Mouse (Mus musculus): ENCODE measurements at regions not wholly inside any gene's neighbourhood (a gene's known extent, or its start where the extent isn't known, plus 50 kb on each side); places are given as distances from the start of the nearest gene placed in this dataset.

- Histone ChIP-seq H3K9me3 (ENCODE audit: control insufficient read depth, low read length) (no peaks in the 10 kb centered on the region), H3K27me3 (ENCODE audit: control insufficient read depth, insufficient read depth, low read length) (no peaks in the 10 kb centered on the region), H3K36me3 (ENCODE audit: control insufficient read depth, insufficient read depth, low read length) (no peaks in the 10 kb centered on the region), H3K27ac (ENCODE audit: low read depth, low read length) (no peak overlapping the region), H3K4me2 (ENCODE audit: low read depth) (no peak overlapping the region), H3K4me1 (ENCODE audit: control insufficient read depth, insufficient read depth, low read length) (peaks cover 3% of the 10 kb centered on the region; the same call in 1 of the 2 replicates), H3K4me3 (ENCODE audit: low read depth, low read length) (no peak overlapping the region), H3K9ac (ENCODE audit: low read length) (no peak overlapping the region)
- WGBS = 90% methylated on average over 5 of the region's 5 CpGs
- DNase-seq (ENCODE audit: low spot score) = no peak
- ATAC-seq (ENCODE audit: insufficient read depth, low FRiP score, low TSS enrichment) = no peak
Measured at GRCm38 (mm10) chr7:37142780-37143179, 444.9 kb downstream of the Tshz3 start.

DNA sequence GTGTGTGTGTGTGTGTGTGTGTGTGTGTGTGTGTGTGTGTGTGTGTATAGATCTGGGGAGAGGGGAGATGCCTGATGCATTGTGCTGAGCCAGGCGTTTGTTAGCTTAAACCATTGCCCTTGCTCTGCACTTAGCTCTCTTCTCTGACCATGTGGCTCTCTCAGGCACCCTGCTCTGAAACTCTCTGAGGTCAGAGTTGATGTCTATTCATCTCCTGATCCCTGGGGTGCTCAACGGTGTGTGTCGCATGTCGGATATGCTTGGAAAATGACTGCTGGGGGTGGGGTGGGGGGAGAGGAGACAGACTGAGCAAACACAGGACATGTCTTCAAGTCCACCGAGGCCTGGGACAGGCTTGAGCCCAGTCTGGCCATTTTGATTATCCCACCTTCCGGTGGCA, 446.4 kb downstream of the Tshz3 start:
- Histone ChIP-seq H3K27ac (ENCODE audit: low read depth, low read length) (no peak overlapping the region), H3K4me2 (ENCODE audit: low read depth) (no peak overlapping the region), H3K9ac (ENCODE audit: low read length) (no peak overlapping the region), H3K9me3 (ENCODE audit: control insufficient read depth, low read length) (no peaks in the 10 kb centered on the region), H3K36me3 (ENCODE audit: control insufficient read depth, insufficient read depth, low read length) (no peaks in the 10 kb centered on the region), H3K4me1 (ENCODE audit: control insufficient read depth, insufficient read depth, low read length) (peaks cover 3% of the 10 kb centered on the region; the same call in 1 of the 2 replicates), H3K27me3 (ENCODE audit: control insufficient read depth, insufficient read depth, low read length) (no peaks in the 10 kb centered on the region), H3K4me3 (ENCODE audit: low read depth, low read length) (no peak overlapping the region)
- DNase-seq (ENCODE audit: low spot score) (no peak), ATAC-seq (ENCODE audit: insufficient read depth, low FRiP score, low TSS enrichment) (no peak)
- 34% methylated on average over 6 of the region's 6 CpGs for WGBS

- no peak overlapping the region for H3K4me3 ChIP-seq (ENCODE audit: low read depth, low read length)
- no peaks in the 10 kb centered on the region for H3K36me3 ChIP-seq (ENCODE audit: control insufficient read depth, insufficient read depth, low read length)
- H3K27me3 ChIP-seq (ENCODE audit: control insufficient read depth, insufficient read depth, low read length) = no peaks in the 10 kb centered on the region
- 79% methylated on average over 5 of the region's 5 CpGs for WGBS
- ATAC-seq (ENCODE audit: insufficient read depth, low FRiP score, low TSS enrichment) (no peak), DNase-seq (ENCODE audit: low spot score) (no peak)
- no peaks in the 10 kb centered on the region for H3K9me3 ChIP-seq (ENCODE audit: control insufficient read depth, low read length)
- no peaks in the 10 kb centered on the region for H3K4me1 ChIP-seq (ENCODE audit: control insufficient read depth, insufficient read depth, low read length)
- no peak overlapping the region for H3K9ac ChIP-seq (ENCODE audit: low read length)
- no peak overlapping the region for H3K4me2 ChIP-seq (ENCODE audit: low read depth)
- H3K27ac ChIP-seq (ENCODE audit: low read depth, low read length) = no peak overlapping the region
Measured at GRCm38 (mm10) chr7:37149711-37150110, 451.8 kb downstream of the Tshz3 start.

- Histone ChIP-seq H3K4me1 (ENCODE audit: control insufficient read depth, insufficient read depth, low read length) (no peaks in the 10 kb centered on the region), H3K9me3 (ENCODE audit: control insufficient read depth, low read length) (no peaks in the 10 kb centered on the region), H3K9ac (ENCODE audit: low read length) (no peak overlapping the region), H3K4me2 (ENCODE audit: low read depth) (no peak overlapping the region), H3K4me3 (ENCODE audit: low read depth, low read length) (no peak overlapping the region), H3K27me3 (ENCODE audit: control insufficient read depth, insufficient read depth, low read length) (no peaks in the 10 kb centered on the region), H3K27ac (ENCODE audit: low read depth, low read length) (no peak overlapping the region), H3K36me3 (ENCODE audit: control insufficient read depth, insufficient read depth, low read length) (no peaks in the 10 kb centered on the region)
- WGBS = 37% methylated on average over 8 of the region's 8 CpGs
- DNase-seq (ENCODE audit: low spot score) = no peak
- ATAC-seq (ENCODE audit: insufficient read depth, low FRiP score, low TSS enrichment) = no peak
Measured at GRCm38 (mm10) chr7:37159801-37160200, 461.9 kb downstream of the Tshz3 start.

GRCm38 (mm10) chr7:37168883-37169282, 471.0 kb downstream of the Tshz3 start:
- DNase-seq (ENCODE audit: low spot score) (peak; percentile 35), ATAC-seq (ENCODE audit: insufficient read depth, low FRiP score, low TSS enrichment) (no peak)
- Histone ChIP-seq H3K36me3 (ENCODE audit: control insufficient read depth, insufficient read depth, low read length) (no peaks in the 10 kb centered on the region), H3K27ac (ENCODE audit: low read depth, low read length) (no peak overlapping the region), H3K27me3 (ENCODE audit: control insufficient read depth, insufficient read depth, low read length) (no peaks in the 10 kb centered on the region), H3K9ac (ENCODE audit: low read length) (no peak overlapping the region), H3K4me1 (ENCODE audit: control insufficient read depth, insufficient read depth, low read length) (0 out of 2 replicates have a peak, but pooled peaks cover 3% of the 10 kb centered on the region), H3K4me2 (ENCODE audit: low read depth) (no peak overlapping the region), H3K4me3 (ENCODE audit: low read depth, low read length) (no peak overlapping the region), H3K9me3 (ENCODE audit: control insufficient read depth, low read length) (no peaks in the 10 kb centered on the region)
- 38% methylated on average over 10 of the region's 10 CpGs for WGBS

- Histone ChIP-seq H3K27ac (ENCODE audit: low read depth, low read length) (no peak overlapping the region), H3K4me1 (ENCODE audit: control insufficient read depth, insufficient read depth, low read length) (no peaks in the 10 kb centered on the region; the same call in 1 of the 2 replicates), H3K9me3 (ENCODE audit: control insufficient read depth, low read length) (no peaks in the 10 kb centered on the region), H3K9ac (ENCODE audit: low read length) (no peak overlapping the region), H3K36me3 (ENCODE audit: control insufficient read depth, insufficient read depth, low read length) (no peaks in the 10 kb centered on the region), H3K4me3 (ENCODE audit: low read depth, low read length) (no peak overlapping the region), H3K4me2 (ENCODE audit: low read depth) (no peak overlapping the region), H3K27me3 (ENCODE audit: control insufficient read depth, insufficient read depth, low read length) (no peaks in the 10 kb centered on the region)
- WGBS = 74% methylated on average over 3 of the region's 3 CpGs
- no peak for ATAC-seq (ENCODE audit: insufficient read depth, low FRiP score, low TSS enrichment)
- DNase-seq (ENCODE audit: low spot score) = no peak
Measured at GRCm38 (mm10) chr7:37175746-37176145, 477.8 kb downstream of the Tshz3 start.

GRCm38 (mm10) chr7:37178256-37178655, 480.3 kb downstream of the Tshz3 start:
- Histone ChIP-seq H3K36me3 (ENCODE audit: control insufficient read depth, insufficient read depth, low read length) (no peaks in the 10 kb centered on the region), H3K27ac (ENCODE audit: low read depth, low read length) (no peak overlapping the region), H3K4me2 (ENCODE audit: low read depth) (no peak overlapping the region), H3K9ac (ENCODE audit: low read length) (no peak overlapping the region), H3K4me1 (ENCODE audit: control insufficient read depth, insufficient read depth, low read length) (peaks cover 5% of the 10 kb centered on the region; the same call in 1 of the 2 replicates), H3K27me3 (ENCODE audit: control insufficient read depth, insufficient read depth, low read length) (no peaks in the 10 kb centered on the region), H3K9me3 (ENCODE audit: control insufficient read depth, low read length) (no peaks in the 10 kb centered on the region), H3K4me3 (ENCODE audit: low read depth, low read length) (no peak overlapping the region)
- WGBS = 47% methylated on average over 4 of the region's 4 CpGs
- ATAC-seq (ENCODE audit: insufficient read depth, low FRiP score, low TSS enrichment) (no peak), DNase-seq (ENCODE audit: low spot score) (no peak)

GRCm38 (mm10) chr7:37179907-37180306, 482.0 kb downstream of the Tshz3 start:
- Histone ChIP-seq H3K27ac (ENCODE audit: low read depth, low read length) (no peak overlapping the region), H3K4me2 (ENCODE audit: low read depth) (peak overlapping the region; percentile 15), H3K4me1 (ENCODE audit: control insufficient read depth, insufficient read depth, low read length) (peaks cover 5% of the 10 kb centered on the region; the same call in 1 of the 2 replicates), H3K9ac (ENCODE audit: low read length) (no peak overlapping the region), H3K4me3 (ENCODE audit: low read depth, low read length) (no peak overlapping the region), H3K36me3 (ENCODE audit: control insufficient read depth, insufficient read depth, low read length) (no peaks in the 10 kb centered on the region), H3K9me3 (ENCODE audit: control insufficient read depth, low read length) (no peaks in the 10 kb centered on the region), H3K27me3 (ENCODE audit: control insufficient read depth, insufficient read depth, low read length) (no peaks in the 10 kb centered on the region)
- DNase-seq (ENCODE audit: low spot score) (peak; percentile 41), ATAC-seq (ENCODE audit: insufficient read depth, low FRiP score, low TSS enrichment) (no peak; the same call in 1 of the 2 replicates)
- WGBS = 23% methylated on average over 10 of the region's 10 CpGs

DNA sequence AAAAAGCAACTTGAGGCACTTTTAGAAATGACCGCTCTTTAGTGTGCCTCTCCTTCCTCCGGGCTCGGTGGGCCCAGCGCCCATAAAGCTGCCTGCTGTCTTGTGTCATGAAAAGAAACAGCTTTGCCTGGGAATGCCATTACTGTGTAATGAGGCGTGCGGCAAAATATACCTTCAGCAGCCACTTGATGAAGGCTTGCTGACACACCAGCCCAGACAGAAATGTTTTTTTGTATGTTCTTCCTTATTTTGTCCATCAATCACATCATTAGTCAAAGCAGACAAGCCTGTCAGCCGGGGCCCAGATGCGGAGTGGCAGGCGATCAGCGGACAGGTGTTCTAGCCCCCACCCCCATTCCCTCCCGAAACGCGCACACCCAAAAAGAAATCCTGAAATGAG, 482.5 kb downstream of the Tshz3 start:
- Histone ChIP-seq H3K27me3 (ENCODE audit: control insufficient read depth, insufficient read depth, low read length) (no peaks in the 10 kb centered on the region), H3K9ac (ENCODE audit: low read length) (no peak overlapping the region), H3K9me3 (ENCODE audit: control insufficient read depth, low read length) (no peaks in the 10 kb centered on the region), H3K4me1 (ENCODE audit: control insufficient read depth, insufficient read depth, low read length) (peaks cover 5% of the 10 kb centered on the region; the same call in 1 of the 2 replicates), H3K36me3 (ENCODE audit: control insufficient read depth, insufficient read depth, low read length) (no peaks in the 10 kb centered on the region), H3K27ac (ENCODE audit: low read depth, low read length) (no peak overlapping the region), H3K4me3 (ENCODE audit: low read depth, low read length) (no peak overlapping the region), H3K4me2 (ENCODE audit: low read depth) (peak overlapping the region; percentile 15)
- DNase-seq (ENCODE audit: low spot score) = peak; percentile 70
- ATAC-seq (ENCODE audit: insufficient read depth, low FRiP score, low TSS enrichment) = peak; percentile 82
- 18% methylated on average over 13 of the region's 13 CpGs for WGBS

Data from neural tube, embryonic 11.5 days (tissue).